Mouse (Mus musculus) ES-E14 (cell line): ENCODE measurements around the gene Eya4. TPM values are rescaled to one million over a fixed set of nuclear protein-coding genes. Genes with fewer than 3 reads are reported as not detected.

ENCODE experiments used
- DNase-seq: peaks from one replicate; pipeline ENCODE4 v3.0.0-alpha.2; 2013; ENCODE audit warnings: low read depth, low spot score
- H3K27ac ChIP-seq: 2 replicates; pipeline ENCODE4 v1.5.1; 2012; ENCODE audit warnings: low read depth, mild to moderate bottlenecking, low read length, moderate library complexity, mixed read lengths; ENCODE audit not compliant: poor library complexity, insufficient read depth, severe bottlenecking
- H3K36me3 ChIP-seq: 2 replicates; pipeline ENCODE4 v1.6.1; 2012; ENCODE audit warnings: mild to moderate bottlenecking, low read length, moderate library complexity, mixed read lengths; ENCODE audit not compliant: control insufficient read depth, poor library complexity, insufficient read depth, severe bottlenecking
- H3K4me1 ChIP-seq, 2 experiments: fragments of 150-350 bp in 1 of 2; sonication (generic) in 1 of 2; 2 replicates each; pipeline ENCODE4 v1.6.1; 2012; ENCODE audit warnings: low read length in 2 of 2, mild to moderate bottlenecking in 1 of 2, mixed read lengths in 1 of 2; ENCODE audit not compliant: control insufficient read depth in 2 of 2, insufficient read depth in 2 of 2, poor library complexity in 1 of 2
- H3K4me3 ChIP-seq, 2 experiments: fragments of 150-350 bp in 1 of 2; sonication (generic) in 1 of 2; 2 replicates each; pipeline ENCODE4 v1.5.1; 2012; ENCODE audit warnings: low read length in 2 of 2, low read depth in 1 of 2, mild to moderate bottlenecking in 1 of 2, mixed read lengths in 1 of 2; ENCODE audit not compliant: insufficient read depth in 1 of 2, poor library complexity in 1 of 2, severe bottlenecking in 1 of 2
- H3K9ac ChIP-seq: 2 replicates; pipeline ENCODE4 v1.6.1; 2012; ENCODE audit warnings: low read depth, mild to moderate bottlenecking, low read length, mixed read lengths; ENCODE audit not compliant: poor library complexity, insufficient read depth, severe bottlenecking
- H3K9me3 ChIP-seq: fragments of 150-350 bp; sonication (generic); 2 replicates; pipeline ENCODE4 v1.6.1; 2012; ENCODE audit warnings: low read depth, mild to moderate bottlenecking, low read length; ENCODE audit not compliant: control insufficient read depth, insufficient read depth
- CHD2 ChIP-seq: IDR thresholded peaks from 2 replicates; pipeline ENCODE4 v1.6.1; 2014; ENCODE audit warnings: mild to moderate bottlenecking, low read depth, low read length, inconsistent platforms
- HCFC1 ChIP-seq: IDR thresholded peaks from 2 replicates; pipeline ENCODE4 v1.6.1; 2012; ENCODE audit warnings: low read length, inconsistent platforms, borderline replicate concordance; ENCODE audit not compliant: insufficient read depth
- MAFK ChIP-seq: IDR thresholded peaks from 2 replicates; pipeline ENCODE4 v1.6.1; 2014; ENCODE audit warnings: mild to moderate bottlenecking, low read depth, low read length, inconsistent platforms; ENCODE audit not compliant: insufficient read depth
- ZC3H11A ChIP-seq: IDR thresholded peaks from 2 replicates; pipeline ENCODE4 v1.6.1; 2012; ENCODE audit warnings: low read depth, mild to moderate bottlenecking, inconsistent platforms, low read length, borderline replicate concordance
- ZNF384 ChIP-seq: IDR thresholded peaks from 2 replicates; pipeline ENCODE4 v1.6.1; 2012; ENCODE audit warnings: low read depth, low read length, inconsistent platforms
- in situ Hi-C, 2 experiments: fragments of 600-800 bp; cut with MboI; formaldehyde crosslinking; loops; one replicate each; pipeline ENCODE4 v1.15.1; 2025; ENCODE audit warnings: low sequenced_read_pairs in 2 of 2, inconsistent platforms in 1 of 2; ENCODE audit not compliant: unreplicated experiment in 2 of 2
- total RNA-seq: library from RNA; depleted of rRNA; stranded (reverse); fragments of 300-350 nt; gene quantifications from 2 replicates; pipeline ENCODE4 v1.2.3, GENCODE M21; 2012

The Eya4 gene
- total RNA-seq, 1 experiment, result 1.5 TPM

DNA sequence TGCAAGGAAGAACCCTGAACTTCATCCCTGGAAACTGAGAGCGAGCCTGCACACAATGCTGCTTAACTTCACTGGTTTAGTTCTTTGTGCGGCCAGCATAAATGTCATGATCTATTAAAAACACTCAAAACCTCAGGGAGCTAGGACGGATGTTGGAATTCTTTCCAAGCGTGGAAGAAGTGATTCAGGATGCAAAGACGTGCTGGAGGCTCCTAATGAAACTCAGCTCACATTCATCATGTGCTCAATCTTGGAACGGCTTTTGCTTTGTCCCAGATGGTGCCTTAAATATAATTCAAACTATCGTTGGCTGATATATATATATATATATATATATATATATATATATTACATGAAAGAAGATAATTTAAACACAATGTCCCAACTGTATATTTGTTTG, 58.1 kb downstream of the Eya4 start:
- Histone ChIP-seq H3K4me3 (no peak overlapping the region), H3K4me1 (no peaks in the 10 kb centered on the region), H3K36me3 (no peaks in the 10 kb centered on the region), H3K27ac (no peak overlapping the region), H3K9me3 (no peaks in the 10 kb centered on the region), H3K9ac (no peak overlapping the region)
- in situ Hi-C loops, result no loop called here
- no peak for TF ChIP-seq CHD2
- no peak for TF ChIP-seq HCFC1
- no peak for TF ChIP-seq ZNF384
- no peak for TF ChIP-seq ZC3H11A
- no peak for TF ChIP-seq MAFK
- DNase-seq, result no peak

DNA sequence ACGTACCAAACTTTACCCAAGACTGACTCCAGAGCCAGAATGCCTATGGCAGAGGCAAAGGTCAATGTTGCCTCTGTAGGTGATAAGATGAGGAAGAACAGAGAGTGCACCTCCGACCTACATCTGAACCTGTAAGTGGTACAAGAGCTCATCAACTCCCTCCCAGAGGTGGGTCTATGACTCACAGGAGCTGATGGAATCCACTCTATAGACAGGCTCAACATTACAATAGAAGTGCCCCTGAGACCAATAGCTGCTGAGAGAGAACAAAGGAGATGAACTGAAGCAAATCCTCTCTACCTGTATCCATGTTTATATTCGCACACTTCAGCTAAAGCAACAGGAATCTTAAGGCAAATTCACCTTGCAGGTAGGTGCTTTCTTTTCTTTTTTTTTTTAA, 73.2 kb downstream of the Eya4 start:
- Histone ChIP-seq H3K9me3 (no peaks in the 10 kb centered on the region), H3K27ac (no peak overlapping the region), H3K36me3 (no peaks in the 10 kb centered on the region), H3K4me1 (no peaks in the 10 kb centered on the region), H3K9ac (no peak overlapping the region), H3K4me3 (no peak overlapping the region)
- TF ChIP-seq ZC3H11A, result no peak
- TF ChIP-seq CHD2, result no peak
- no peak for TF ChIP-seq MAFK
- TF ChIP-seq HCFC1, result no peak
- TF ChIP-seq ZNF384, result no peak
- no peak for DNase-seq
- in situ Hi-C loops, result no loop called here

DNA sequence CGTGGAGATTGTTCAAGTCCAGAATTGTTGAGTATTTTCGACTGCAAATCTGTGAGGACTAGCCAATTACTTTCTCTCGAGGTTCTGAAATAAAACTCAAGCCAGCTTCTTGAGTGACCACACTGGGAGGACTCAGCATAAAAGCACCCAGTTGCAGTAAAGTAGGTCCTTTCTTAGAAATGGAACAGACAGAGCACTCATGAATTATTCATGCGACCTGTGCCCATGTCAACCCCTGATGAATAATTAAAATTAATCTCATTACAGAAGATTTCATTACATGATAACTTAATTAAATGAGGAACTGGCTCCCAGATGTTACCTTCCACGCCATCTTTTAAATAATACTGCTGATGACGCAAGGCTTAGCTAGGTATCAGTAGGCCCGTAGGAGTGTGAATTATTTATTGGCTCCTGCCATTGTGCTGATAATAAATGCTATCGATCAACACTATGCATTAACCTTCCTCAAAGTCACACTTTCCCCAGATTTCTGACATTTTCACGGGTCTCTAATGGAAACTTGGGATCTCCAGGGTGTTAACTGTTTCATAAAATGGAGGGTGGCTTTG, 79.5 kb downstream of the Eya4 start:
- no peaks in the 10 kb centered on the region for H3K36me3 ChIP-seq
- no peaks in the 10 kb centered on the region for H3K4me1 ChIP-seq
- DNase-seq, result no peak
- no peak overlapping the region for H3K27ac ChIP-seq
- TF ChIP-seq CHD2, result no peak
- H3K4me3 ChIP-seq, result no peak overlapping the region
- no peak overlapping the region for H3K9ac ChIP-seq
- in situ Hi-C loops, result no loop called here
- no peaks in the 10 kb centered on the region for H3K9me3 ChIP-seq

DNA sequence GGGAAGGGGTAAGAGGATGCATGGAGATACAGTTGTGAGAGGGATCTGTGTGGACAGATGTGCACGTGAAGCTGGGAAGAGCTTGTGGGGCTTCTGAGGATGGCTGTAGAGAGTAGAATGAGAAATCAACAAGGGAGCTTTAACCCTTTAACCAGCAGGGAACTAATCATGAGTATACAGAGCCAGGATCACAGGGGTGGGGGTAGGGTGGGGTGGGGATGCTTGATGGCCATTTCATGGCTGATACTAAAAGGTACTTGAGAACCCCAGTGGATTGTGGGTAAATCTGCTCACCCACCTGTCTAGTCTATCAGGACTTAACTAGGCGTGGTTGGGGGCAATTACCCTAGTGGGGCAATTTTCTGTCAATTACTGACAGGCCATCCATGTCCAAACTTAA, 80.1 kb downstream of the Eya4 start:
- no peak overlapping the region for H3K9ac ChIP-seq
- no peak overlapping the region for H3K27ac ChIP-seq
- DNase-seq, result no peak
- H3K36me3 ChIP-seq, result no peaks in the 10 kb centered on the region
- in situ Hi-C loops, result no loop called here
- TF ChIP-seq HCFC1 (no peak), MAFK (no peak), CHD2 (no peak), ZNF384 (no peak), ZC3H11A (no peak)
- no peaks in the 10 kb centered on the region for H3K4me1 ChIP-seq
- H3K4me3 ChIP-seq, result no peak overlapping the region
- H3K9me3 ChIP-seq, result no peaks in the 10 kb centered on the region

DNA sequence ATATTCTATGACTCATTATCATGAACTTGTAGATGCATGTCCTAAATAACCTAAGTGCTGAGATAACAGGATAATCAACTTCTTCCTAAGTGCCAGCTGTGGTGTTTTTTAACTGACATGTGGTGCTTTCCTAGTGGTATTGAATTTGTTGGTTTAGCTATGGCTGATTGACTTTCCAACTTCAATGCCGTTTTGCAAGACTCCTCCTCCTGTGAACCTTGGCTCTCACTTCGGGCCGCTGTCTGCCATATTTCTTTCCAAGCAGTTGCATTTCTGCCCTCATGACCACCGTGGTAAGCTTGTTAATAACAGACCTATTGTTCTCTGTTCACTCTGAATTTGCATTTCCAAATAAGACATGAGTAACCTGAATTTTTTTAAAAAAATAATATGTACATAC, 98.4 kb downstream of the Eya4 start:
- TF ChIP-seq CHD2 (no peak), MAFK (no peak), ZC3H11A (no peak), HCFC1 (no peak)
- Histone ChIP-seq H3K36me3 (no peaks in the 10 kb centered on the region), H3K27ac (no peak overlapping the region), H3K4me1 (peaks cover 0 to 1% of the 10 kb centered on the region in 2 experiments; a peak in 1 of 4 replicates), H3K9me3 (no peaks in the 10 kb centered on the region), H3K4me3 (no peak overlapping the region), H3K9ac (no peak overlapping the region)
- in situ Hi-C loops, result no loop called here
- DNase-seq, result no peak
